Mouse (Mus musculus) testis, adult 2 months (tissue): ENCODE measurements around the gene 3100002H09Rik.

Source experiments
- CTCF ChIP-seq: fragments of 200-500 bp; IDR thresholded peaks from 2 replicates; pipeline ENCODE4 v1.5.1; 2012; ENCODE audit warnings: low read depth, mild to moderate bottlenecking, inconsistent platforms, low read length, moderate library complexity; ENCODE audit not compliant: control insufficient read depth, insufficient read depth, insufficient replicate concordance
- POLR2A ChIP-seq: fragments of 200-500 bp; IDR thresholded peaks from 2 replicates; pipeline ENCODE4 v1.6.1; 2012; ENCODE audit warnings: low read depth, mild to moderate bottlenecking, inconsistent platforms, low read length, moderate library complexity; ENCODE audit not compliant: control insufficient read depth

GRCm38 (mm10) chr4:124657781-124658180, 47.2 kb upstream of the 3100002H09Rik start:
- TF ChIP-seq CTCF (no peak), POLR2A (no peak)
